Mouse (Mus musculus): ENCODE data around the gene Adipor2. TPM values are rescaled to one million over a fixed set of nuclear protein-coding genes. Genes with fewer than 3 reads are reported as not detected.

Adipor2 gene
- polyA plus RNA-seq, 1 experiment from 2014 or later, result 25.2 TPM

DNA sequence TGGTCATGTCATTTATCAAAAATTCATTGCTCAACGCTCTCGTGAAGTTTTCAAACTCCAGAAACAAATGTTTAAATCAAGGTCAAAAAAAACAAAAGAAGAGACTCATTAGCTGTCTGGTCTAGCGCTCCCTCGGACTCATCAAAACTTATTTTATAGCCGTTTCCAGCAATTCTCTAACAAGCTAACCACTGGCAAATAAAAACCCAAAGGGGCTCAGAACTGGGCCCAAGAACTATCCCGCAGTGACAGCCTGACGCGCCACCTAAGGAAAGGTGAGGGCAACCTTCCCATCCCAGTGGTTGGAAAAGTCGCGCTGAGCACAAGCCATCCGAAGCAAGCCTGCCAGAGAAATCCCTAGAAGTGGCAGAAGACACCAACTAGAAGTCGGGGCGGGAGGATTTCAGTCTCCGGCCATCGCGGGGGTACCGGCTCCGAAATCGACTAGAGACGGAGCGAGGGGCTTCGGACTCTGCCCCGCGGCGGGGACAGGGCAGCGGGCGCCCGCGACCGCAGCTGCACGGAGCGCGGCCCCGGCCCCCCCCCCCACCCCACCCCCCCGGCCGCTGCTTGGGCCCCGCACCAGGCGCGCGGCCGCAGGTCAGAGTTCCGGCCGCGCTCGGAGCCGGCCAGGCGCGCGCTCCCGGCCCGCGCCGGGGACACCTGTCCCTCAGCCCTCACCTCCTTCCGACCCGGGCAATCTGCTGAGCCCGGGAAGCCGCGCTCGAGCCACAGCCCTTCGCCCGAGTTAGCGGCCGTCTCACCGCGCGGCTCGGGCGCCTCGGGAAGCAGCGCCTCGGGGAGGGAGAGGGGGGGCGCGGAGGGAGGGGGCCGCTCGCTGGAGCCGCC is 29.5 kb downstream of the Adipor2 start:
- H3K4me2 ChIP-seq, result peak overlapping the region; percentile 86
- peak overlapping the region; percentile 78 for H3K4me3 ChIP-seq
- peak overlapping the region; percentile 94 for H3K9ac ChIP-seq
- H3K4me1 ChIP-seq, result peaks cover 19% of the 10 kb centered on the region
- ATAC-seq (ENCODE audit: extremely low read depth, insufficient number of reproducible peaks, low FRiP score, low TSS enrichment), result peak; percentile 78
- H3K27me3 ChIP-seq (replicated peaks), result no peaks in the 10 kb centered on the region
- 1% methylated on average over 50 of the region's 76 CpGs for whole genome bisulfite sequencing
- peak overlapping the region; percentile 93 for H3K27ac ChIP-seq (replicated peaks)
- no peaks in the 10 kb centered on the region for H3K9me3 ChIP-seq
- H3K36me3 ChIP-seq, result no peaks in the 10 kb centered on the region

DNA sequence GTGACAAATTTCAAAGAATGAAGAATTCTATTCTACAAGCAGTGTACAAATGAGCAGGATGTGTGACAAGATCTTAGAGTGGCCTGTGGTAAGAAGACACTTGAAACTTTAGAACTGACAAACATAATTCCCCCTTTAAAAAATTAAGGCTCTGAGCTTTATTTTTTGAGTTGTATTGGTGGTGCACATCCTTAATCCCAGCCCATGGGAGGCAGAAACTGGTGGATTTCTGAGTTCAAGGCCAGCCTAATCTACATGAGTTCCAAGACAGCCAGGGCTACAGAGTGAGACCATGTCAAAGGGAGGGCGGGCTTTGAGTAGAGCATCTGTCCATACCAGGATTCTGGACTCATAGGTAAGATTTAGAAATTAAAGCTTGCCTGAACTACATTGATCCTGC is 30.7 kb downstream of the Adipor2 start:
- Histone ChIP-seq H3K9ac (peak overlapping the region; percentile 94), H3K4me2 (peak overlapping the region; percentile 86), H3K27ac (replicated peaks) (no peak overlapping the region), H3K27me3 (replicated peaks) (no peaks in the 10 kb centered on the region), H3K9me3 (no peaks in the 10 kb centered on the region), H3K4me3 (peak overlapping the region; percentile 78), H3K36me3 (no peaks in the 10 kb centered on the region), H3K4me1 (peaks cover 24% of the 10 kb centered on the region)
- no peak for ATAC-seq (ENCODE audit: extremely low read depth, insufficient number of reproducible peaks, low FRiP score, low TSS enrichment)
- WGBS, result 88% methylated on average over 1 of the region's 1 CpGs

DNA sequence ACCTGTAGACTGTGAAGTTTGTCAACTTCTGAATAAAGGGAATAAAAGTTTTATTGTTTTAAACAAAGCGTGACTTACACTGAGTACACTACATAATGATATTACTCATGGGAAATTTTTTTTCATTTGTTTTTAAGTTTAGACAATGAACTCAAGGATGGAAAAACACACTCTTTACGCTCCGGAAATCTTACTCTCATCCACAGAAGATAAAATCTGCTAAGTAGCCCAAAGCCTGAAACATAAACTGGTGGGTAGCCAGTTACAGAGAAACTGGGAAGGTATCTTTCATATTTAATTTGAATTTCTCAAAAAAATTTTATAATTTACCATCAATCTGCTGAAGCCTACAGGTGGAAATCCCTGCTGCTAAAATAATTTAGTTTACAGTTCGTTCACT is 31.1 kb downstream of the Adipor2 start:
- no peak for ATAC-seq (ENCODE audit: extremely low read depth, insufficient number of reproducible peaks, low FRiP score, low TSS enrichment)
- WGBS, result 84% methylated on average over 4 of the region's 4 CpGs
- Histone ChIP-seq H3K9ac (peak overlapping the region; percentile 94; the same call in 1 of the 2 replicates), H3K27ac (replicated peaks) (no peak overlapping the region), H3K4me3 (0 out of 2 replicates have a peak overlapping the region, but pooled peaks have one; percentile 78), H3K27me3 (replicated peaks) (no peaks in the 10 kb centered on the region), H3K36me3 (no peaks in the 10 kb centered on the region), H3K9me3 (no peaks in the 10 kb centered on the region), H3K4me2 (peak overlapping the region; percentile 86), H3K4me1 (peaks cover 28% of the 10 kb centered on the region)

DNA sequence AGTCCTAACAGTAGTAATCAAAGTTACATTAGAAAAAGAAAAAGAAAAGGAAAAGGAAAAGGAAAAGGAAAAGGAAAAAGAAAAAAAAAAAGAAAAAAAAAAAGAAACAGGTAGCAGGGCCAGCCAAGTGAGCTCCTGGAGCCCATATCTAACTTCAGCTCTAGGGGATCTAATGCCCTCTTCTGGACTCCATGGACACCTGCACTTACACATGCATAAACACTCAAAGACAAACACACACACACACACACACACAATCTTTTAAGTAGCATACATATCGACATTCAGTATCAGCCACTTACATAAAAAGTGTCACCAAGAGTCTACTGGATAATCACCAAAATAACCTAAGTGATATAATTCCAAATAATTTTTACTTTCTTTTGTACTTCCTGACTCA is 31.8 kb downstream of the Adipor2 start:
- no peaks in the 10 kb centered on the region for H3K27me3 ChIP-seq (replicated peaks)
- no peak overlapping the region for H3K9ac ChIP-seq
- H3K4me2 ChIP-seq, result no peak overlapping the region
- H3K4me3 ChIP-seq, result no peak overlapping the region
- 91% methylated on average over 1 of the region's 1 CpGs for WGBS
- H3K36me3 ChIP-seq, result no peaks in the 10 kb centered on the region
- no peak overlapping the region for H3K27ac ChIP-seq (replicated peaks)
- H3K4me1 ChIP-seq, result peaks cover 32% of the 10 kb centered on the region
- H3K9me3 ChIP-seq, result no peaks in the 10 kb centered on the region
- ATAC-seq (ENCODE audit: extremely low read depth, insufficient number of reproducible peaks, low FRiP score, low TSS enrichment), result no peak

DNA sequence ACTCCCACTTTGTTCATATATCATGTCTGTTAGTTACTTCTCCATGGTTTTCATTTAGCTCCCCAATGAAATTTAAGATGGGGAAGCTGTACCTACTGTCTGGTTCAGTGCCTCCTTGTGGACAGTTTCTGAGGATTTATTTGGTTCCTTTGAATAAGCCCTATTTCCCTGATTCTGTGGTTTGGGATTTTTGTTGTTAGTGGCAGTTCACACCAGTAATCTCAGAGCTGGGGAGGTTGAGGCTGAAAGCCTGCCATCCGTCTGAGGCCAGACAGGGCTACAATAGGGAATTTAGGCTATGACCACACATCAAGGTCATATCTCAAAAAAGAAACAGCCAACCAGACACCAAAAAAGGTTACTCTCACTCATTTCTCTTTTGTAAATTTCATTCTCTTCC is 38.9 kb downstream of the Adipor2 start:
- Histone ChIP-seq H3K4me1 (peaks cover 49% of the 10 kb centered on the region), H3K9ac (no peak overlapping the region), H3K27me3 (replicated peaks) (no peaks in the 10 kb centered on the region), H3K36me3 (peaks cover 6% of the 10 kb centered on the region; the same call in 1 of the 2 replicates), H3K4me3 (no peak overlapping the region), H3K4me2 (no peak overlapping the region), H3K27ac (replicated peaks) (no peak overlapping the region), H3K9me3 (no peaks in the 10 kb centered on the region)
- WGBS, result 79% methylated on average over 1 of the region's 1 CpGs
- no peak for ATAC-seq (ENCODE audit: extremely low read depth, insufficient number of reproducible peaks, low FRiP score, low TSS enrichment)

DNA sequence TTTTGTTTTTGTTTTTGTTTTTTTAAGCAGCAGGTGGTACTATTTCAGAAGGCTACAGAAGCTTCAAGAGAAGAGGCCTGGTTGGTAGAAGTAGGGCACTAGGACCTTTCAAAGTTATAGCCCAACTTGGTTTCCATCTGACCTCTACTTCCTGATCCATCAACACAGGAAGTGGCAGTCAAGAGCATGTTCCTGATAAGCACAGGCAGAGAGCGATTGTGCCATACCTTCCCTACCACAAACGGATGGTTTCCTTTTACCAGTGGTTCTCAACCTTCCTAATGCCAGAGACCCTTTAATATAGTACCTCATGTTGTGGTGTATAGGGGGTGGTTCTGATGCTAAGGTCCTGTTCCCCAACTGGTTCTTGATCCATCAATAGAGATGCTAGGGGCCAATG is 39.9 kb downstream of the Adipor2 start:
- Histone ChIP-seq H3K9me3 (no peaks in the 10 kb centered on the region), H3K27ac (replicated peaks) (peak overlapping the region; percentile 13; the same call in 1 of the 2 replicates), H3K27me3 (replicated peaks) (no peaks in the 10 kb centered on the region), H3K4me2 (0 out of 2 replicates have a peak overlapping the region, but pooled peaks have one; percentile 4), H3K4me1 (peaks cover 58% of the 10 kb centered on the region), H3K9ac (no peak overlapping the region), H3K36me3 (peaks cover 6% of the 10 kb centered on the region; the same call in 1 of the 2 replicates), H3K4me3 (no peak overlapping the region)
- no peak for ATAC-seq (ENCODE audit: extremely low read depth, insufficient number of reproducible peaks, low FRiP score, low TSS enrichment)
- WGBS, result 10% methylated on average over 2 of the region's 2 CpGs

DNA sequence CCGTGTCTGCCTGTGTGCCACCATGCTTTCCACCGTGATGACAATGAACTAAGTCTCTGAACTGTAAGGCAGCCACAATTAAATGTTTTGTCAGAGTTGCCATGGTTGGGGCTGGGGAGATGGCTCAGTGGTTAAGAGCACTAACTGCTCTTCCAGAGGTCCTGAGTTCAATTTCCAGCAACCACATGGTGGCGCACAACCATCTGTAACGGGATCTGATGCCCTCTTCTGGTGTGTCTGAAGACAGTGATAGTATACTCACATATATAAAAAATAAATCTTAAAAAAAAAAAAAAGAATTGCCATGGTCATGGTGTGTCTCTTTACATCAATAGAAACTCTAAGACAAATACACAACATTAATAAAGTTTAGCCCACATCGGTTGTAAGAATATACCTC is 42.5 kb downstream of the Adipor2 start:
- no peak for ATAC-seq (ENCODE audit: extremely low read depth, insufficient number of reproducible peaks, low FRiP score, low TSS enrichment)
- WGBS, result 76% methylated on average over 5 of the region's 5 CpGs
- Histone ChIP-seq H3K4me1 (peaks cover 52% of the 10 kb centered on the region), H3K9ac (no peak overlapping the region), H3K4me3 (no peak overlapping the region), H3K27ac (replicated peaks) (no peak overlapping the region), H3K9me3 (no peaks in the 10 kb centered on the region), H3K27me3 (replicated peaks) (no peaks in the 10 kb centered on the region), H3K36me3 (peaks cover 6% of the 10 kb centered on the region; the same call in 1 of the 2 replicates), H3K4me2 (no peak overlapping the region)

DNA sequence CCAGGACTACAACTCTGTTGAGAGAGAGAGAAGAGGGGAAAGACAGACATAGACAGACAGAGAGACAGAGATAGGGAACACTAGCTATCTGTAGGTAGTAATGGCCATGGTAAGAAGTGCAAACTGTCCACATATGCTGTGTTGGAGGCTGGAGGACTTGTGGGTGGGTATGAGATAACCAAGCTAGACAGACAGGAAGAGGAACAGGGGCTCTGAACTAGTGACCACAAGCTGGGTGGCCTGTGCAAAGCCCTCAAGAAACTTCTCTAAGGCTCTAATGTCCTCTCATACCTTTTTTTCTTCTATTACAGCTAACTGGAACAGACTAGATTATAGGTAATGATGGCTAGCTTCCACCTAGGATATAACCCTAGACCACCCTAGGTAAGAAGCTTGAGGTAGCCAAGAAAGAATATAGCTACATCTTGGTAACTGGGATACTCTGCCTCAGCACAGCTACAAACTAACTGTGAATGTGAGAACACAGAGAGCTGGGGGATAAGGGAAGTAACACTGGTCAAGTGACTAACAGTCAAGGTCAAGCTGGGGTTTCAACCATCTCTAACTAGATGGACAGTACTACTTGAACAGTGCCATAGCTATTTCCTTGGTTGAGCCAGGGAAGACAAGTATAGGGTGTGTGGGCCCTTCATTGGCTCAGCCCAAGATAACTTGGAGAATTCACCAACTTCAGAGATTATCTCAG is 44.4 kb downstream of the Adipor2 start:
- no peak overlapping the region for H3K9ac ChIP-seq
- H3K4me1 ChIP-seq, result peaks cover 35% of the 10 kb centered on the region
- H3K27ac ChIP-seq (replicated peaks), result no peak overlapping the region
- ATAC-seq (ENCODE audit: extremely low read depth, insufficient number of reproducible peaks, low FRiP score, low TSS enrichment), result no peak
- no peak overlapping the region for H3K4me3 ChIP-seq
- no peaks in the 10 kb centered on the region for H3K27me3 ChIP-seq (replicated peaks)
- H3K4me2 ChIP-seq, result no peak overlapping the region
- H3K9me3 ChIP-seq, result no peaks in the 10 kb centered on the region
- peaks cover 13% of the 10 kb centered on the region for H3K36me3 ChIP-seq

DNA sequence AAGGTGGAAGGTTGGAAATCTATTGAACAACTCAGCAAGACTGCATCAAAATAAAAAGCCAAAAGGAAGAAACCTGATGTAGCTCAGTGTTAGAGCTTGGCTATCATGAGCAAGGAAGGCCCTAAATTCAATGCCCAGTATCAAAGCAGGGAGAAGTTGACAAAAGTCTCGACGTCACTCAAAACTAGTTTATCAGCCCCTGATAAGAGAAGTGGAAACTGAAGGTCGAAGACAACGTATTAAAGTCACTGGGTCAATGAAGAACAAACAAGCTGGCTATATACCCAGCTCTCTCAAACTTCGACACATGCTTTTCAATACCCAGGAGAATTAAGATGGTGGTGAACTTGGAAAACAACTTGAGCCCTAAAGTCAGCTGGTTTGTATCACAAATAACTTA is 45.3 kb downstream of the Adipor2 start:
- H3K4me2 ChIP-seq, result no peak overlapping the region
- peaks cover 19% of the 10 kb centered on the region for H3K36me3 ChIP-seq
- no peak for ATAC-seq (ENCODE audit: extremely low read depth, insufficient number of reproducible peaks, low FRiP score, low TSS enrichment)
- H3K9ac ChIP-seq, result no peak overlapping the region
- H3K27ac ChIP-seq (replicated peaks), result no peak overlapping the region
- WGBS, result 24% methylated on average over 5 of the region's 5 CpGs
- H3K4me3 ChIP-seq, result no peak overlapping the region
- H3K4me1 ChIP-seq, result peaks cover 26% of the 10 kb centered on the region
- H3K9me3 ChIP-seq, result no peaks in the 10 kb centered on the region
- no peaks in the 10 kb centered on the region for H3K27me3 ChIP-seq (replicated peaks)

DNA sequence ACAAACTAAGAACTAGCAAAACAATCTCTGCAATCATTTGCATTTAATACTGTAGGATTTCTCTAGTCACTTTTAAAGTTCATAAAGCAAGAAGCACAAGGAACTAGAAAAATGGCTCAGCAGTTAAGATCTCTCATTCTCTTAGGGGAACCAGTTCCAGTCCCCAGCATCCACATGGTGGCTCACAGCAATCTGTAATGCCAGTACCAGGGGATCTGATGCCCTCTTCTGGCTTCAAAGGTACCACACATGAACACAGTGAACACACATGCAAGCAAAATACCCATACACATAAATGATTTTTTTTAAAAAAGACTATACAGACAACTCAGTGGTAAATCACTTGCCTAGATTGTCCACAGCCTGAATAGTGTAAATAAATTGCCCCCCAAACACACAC is 45.9 kb downstream of the Adipor2 start:
- no peak overlapping the region for H3K27ac ChIP-seq (replicated peaks)
- no peak overlapping the region for H3K4me2 ChIP-seq
- no peaks in the 10 kb centered on the region for H3K27me3 ChIP-seq (replicated peaks)
- no peak overlapping the region for H3K4me3 ChIP-seq
- ATAC-seq (ENCODE audit: extremely low read depth, insufficient number of reproducible peaks, low FRiP score, low TSS enrichment), result no peak
- H3K4me1 ChIP-seq, result peaks cover 20% of the 10 kb centered on the region
- H3K9ac ChIP-seq, result no peak overlapping the region
- H3K9me3 ChIP-seq, result no peaks in the 10 kb centered on the region
- H3K36me3 ChIP-seq, result peaks cover 22% of the 10 kb centered on the region

DNA sequence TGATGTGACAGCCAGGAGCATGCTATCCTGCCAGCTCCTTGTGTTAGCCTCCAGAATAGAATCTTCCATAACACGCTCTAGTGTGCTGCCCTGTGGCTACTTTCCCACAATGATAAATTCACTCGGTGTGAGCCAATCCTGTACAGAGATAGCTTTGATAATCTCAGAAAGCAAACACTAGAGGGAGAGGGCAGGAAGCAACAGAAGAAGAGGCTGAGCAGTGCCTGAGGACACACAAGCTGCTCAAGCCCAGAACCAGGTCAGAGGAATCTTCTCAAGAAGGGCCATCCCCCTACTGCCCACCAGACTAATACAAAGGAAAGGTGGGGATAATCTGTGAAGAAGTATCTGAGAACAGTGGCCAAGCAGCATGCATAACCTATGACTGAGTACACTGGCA is 50.1 kb downstream of the Adipor2 start:
- Histone ChIP-seq H3K4me3 (no peak overlapping the region), H3K4me2 (no peak overlapping the region), H3K9ac (no peak overlapping the region), H3K36me3 (peaks cover 58% of the 10 kb centered on the region), H3K27me3 (replicated peaks) (no peaks in the 10 kb centered on the region), H3K4me1 (peaks cover 12% of the 10 kb centered on the region), H3K27ac (replicated peaks) (no peak overlapping the region), H3K9me3 (no peaks in the 10 kb centered on the region)
- 54% methylated on average over 2 of the region's 2 CpGs for WGBS
- ATAC-seq (ENCODE audit: extremely low read depth, insufficient number of reproducible peaks, low FRiP score, low TSS enrichment), result no peak

Measured in heart, embryonic 13.5 days (tissue).